Mouse (Mus musculus) heart, postnatal 0 days (tissue): ENCODE data around the gene Ubr3.

Experiments used
- CTCF ChIP-seq: IDR thresholded peaks from 2 replicates; pipeline ENCODE4 v1.5.1; 2016; ENCODE audit warnings: antibody characterized with exemption, control low read depth, low read depth
- EP300 ChIP-seq: IDR thresholded peaks from 2 replicates; pipeline ENCODE4 v1.6.1; 2016; ENCODE audit warnings: antibody characterized with exemption, low read depth

- no peak for TF ChIP-seq CTCF
- TF ChIP-seq EP300 = no peak
Observed at GRCm38 (mm10) chr2:70035358-70035757, 138.3 kb downstream of the Ubr3 start.
